Mouse (Mus musculus) adrenal gland (tissue): Measurements from ENCODE around the gene Mpzl1.

Experiments
- intact Hi-C: fragments of 180-260 bp; cut with DNase I; formaldehyde crosslinking; loops from one replicate; pipeline ENCODE4 v1.15.1; 2025

Gene Mpzl1

GRCm38 (mm10) chr1:165658602-165659001, 24.3 kb upstream of the Mpzl1 start:
- intact Hi-C loops: loop anchor here (1.0 to 10.0 kb wide), 2 partner anchors 75 to 274 kb away; no protein-coding TSS in a partner anchor

DNA sequence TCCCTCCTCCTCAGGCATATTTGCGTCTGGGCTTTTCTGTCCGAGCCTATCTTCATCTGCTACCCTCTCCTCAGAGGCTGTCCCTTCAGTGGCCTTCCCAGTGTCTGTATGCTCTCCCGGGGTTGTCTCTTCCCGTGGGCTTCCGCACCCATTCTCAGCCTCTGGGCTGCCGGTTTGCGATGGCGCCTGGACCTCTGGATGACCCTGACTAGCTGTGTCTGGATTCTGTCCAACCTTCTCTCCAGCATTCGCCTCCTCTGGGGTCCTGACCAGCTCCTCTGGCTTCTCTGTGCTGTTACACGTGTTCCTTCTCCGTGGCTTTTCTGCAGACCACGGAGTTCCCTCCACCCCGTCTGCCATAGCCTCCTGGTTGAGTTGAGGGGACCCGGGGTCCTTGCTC, 21.1 kb upstream of the Mpzl1 start:
- intact Hi-C loops: loop anchor here (10.0 kb wide), 1 partner anchor 271 kb away; no protein-coding TSS in a partner anchor

GRCm38 (mm10) chr1:165655022-165655421, 20.7 kb upstream of the Mpzl1 start:
- intact Hi-C loops: loop anchor here (10.0 kb wide), 1 partner anchor 270 kb away; no protein-coding TSS in a partner anchor

DNA sequence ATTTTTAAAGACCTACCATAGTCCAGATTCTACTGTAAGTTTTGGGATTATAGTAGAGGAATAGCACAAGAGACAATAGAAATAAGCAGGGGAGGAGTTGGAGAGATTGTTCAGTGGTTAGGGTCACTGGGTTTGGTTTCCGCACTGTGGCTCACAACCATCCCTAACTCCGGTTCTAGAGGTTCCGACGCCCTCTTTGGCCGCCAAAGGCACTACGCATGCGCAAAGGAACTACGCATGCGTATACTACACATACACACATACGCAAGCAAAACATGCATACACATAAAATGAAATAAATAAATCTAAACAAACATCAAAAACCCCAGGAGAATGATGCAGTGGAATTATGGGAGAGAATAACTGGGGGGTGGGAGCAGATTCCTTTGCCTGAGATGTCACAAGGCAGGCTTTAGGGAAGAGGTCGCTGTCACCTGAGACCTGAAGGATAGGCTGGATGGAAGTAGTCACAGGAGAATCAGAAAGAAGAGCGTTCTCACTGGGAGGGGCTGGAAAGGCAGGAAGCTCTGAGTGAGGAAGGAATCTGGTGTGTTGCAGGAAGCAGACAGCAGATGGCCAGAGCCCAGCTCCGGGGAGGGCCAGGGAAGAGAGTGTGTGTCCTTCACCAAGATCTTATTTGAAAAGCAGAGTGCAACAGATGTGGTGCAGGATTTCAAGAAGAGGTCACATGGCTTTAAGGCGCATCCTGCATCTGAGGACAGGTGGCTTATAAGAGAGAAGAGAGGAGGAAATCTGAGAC, 19.0 kb upstream of the Mpzl1 start:
- intact Hi-C loops: loop anchor here (10.0 kb wide), 1 partner anchor 269 kb away; no protein-coding TSS in a partner anchor

DNA sequence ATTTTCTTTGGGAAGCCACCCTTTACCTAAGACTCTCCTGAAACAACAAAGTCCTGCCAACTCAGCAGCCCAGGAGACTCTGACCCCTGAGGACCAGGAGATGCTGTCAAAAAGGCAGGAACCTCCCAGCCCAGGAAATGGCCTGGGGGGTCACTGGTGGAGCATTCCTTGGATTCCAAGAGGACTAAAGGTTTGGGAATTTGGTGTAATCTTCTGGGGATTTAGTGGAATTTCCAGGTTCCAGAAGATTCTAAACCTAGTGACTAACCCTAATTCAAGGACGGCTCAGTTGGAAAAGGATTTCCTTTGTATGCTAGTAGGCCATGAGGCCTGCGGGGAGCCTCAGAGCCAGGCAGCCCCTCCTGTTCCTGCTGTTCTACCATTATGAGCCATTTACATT, 18.2 kb upstream of the Mpzl1 start:
- intact Hi-C loops: loop anchor here (10.0 kb wide), 1 partner anchor 268 kb away; no protein-coding TSS in a partner anchor

DNA sequence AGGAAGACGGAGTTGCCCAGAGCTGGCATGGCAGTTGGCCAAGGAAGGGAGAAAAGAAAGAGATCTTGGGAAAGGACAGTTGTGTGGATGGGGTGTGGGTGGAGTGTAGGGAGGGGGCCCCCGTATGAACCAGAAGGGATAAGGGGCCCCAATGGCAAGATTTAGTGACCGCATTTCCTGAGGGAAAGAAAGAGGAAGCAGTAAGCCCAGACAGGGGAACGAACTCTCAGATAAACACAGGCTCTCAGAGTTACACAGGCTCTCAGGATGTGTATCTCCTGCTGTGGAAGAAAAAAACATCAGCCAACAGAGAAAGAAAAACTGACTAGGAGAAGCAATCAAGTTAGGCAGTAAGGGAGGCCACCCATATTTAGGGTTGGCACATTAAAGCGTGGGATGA, 16.8 kb upstream of the Mpzl1 start:
- intact Hi-C loops: loop anchor here (10.0 kb wide), 1 partner anchor 266 kb away; no protein-coding TSS in a partner anchor

DNA sequence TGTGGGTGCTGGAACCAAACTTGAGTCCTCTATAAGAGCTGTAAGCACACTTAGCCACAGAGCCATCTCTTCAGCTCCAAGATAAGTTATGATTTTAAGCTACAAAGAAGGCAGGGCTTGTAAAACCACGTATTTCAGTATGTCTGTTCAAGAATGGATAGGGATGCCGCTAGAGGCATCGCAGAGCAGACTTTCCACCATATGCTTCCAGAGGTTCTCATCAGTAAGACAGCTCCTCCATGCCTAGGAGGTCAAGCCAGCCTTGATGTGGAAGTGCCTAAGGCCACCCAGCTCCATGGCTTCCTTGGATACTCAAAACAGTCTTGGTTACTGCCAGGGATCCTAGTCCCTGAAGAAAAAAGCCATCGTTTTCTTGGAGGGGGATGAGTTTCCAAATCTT, 10.8 kb upstream of the Mpzl1 start:
- intact Hi-C loops: no loop called here

DNA sequence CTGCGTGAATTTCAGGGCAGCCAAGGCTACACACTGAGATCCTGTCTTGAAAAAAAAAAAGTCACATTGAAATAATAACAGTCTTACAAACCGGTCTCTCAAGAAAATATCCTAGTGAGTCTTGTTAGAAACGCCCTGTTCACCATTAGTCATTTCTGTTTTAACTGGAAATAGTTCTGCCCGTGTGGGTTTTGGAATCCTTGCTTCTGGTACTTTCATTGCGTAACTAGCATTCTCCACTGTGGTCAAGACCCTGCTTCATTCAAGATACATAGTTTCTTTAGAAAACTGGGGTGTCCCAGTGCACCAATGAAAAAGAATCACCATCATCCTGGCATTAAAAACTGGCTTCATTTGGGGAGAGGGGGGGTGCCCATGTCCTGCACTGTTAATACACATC, 9.4 kb upstream of the Mpzl1 start:
- intact Hi-C loops: no loop called here

DNA sequence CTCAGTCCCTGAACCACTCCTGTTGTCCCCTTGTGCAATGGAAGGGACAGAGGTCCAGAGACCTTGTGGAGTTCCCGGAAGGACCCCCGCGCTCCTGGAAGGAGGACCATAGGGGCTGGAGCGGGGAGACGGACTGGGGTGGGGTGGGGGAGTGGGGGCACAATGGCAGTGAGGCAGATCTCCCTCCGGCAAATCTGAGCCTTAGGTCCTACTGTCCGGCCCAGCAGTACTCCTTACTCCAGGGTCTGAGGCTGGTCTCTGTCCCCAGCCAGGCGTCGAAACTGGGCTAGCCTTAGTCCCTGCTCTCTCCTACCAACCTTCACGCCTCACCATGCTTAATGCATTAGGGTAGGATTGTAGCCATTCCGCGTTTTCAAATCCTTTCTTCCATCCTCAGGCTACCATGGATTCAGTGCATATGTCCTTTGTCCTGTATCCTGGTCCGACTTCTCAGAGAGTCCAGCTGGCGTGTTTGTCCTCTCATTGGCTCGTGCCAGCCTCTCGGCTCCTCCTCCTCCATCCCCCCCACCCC, 8.5 kb upstream of the Mpzl1 start:
- intact Hi-C loops: no loop called here

- intact Hi-C loops: no loop called here
Measured at GRCm38 (mm10) chr1:165641786-165642771, 7.7 kb upstream of the Mpzl1 start.

DNA sequence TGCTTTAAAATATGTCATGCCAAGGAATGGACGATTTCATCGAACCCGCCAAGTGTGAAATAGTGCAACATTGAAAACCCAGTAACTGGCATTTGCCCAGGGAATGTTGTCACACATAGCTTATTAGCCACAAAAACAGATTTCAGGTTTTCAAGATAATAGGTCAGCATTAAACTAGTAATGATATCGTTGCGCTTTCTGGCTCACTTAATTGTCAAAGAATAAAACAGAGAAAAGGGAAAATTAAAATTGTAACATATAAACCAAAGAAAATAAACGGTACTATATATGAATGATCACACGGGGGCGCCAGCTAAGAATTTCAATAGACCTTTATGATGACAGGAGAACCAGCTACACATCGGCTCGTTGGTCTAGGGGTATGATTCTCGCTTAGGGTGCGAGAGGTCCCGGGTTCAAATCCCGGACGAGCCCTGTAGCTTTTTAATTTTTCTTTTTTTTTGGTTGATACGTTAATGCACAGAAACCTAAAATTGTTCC, 7.0 kb upstream of the Mpzl1 start:
- intact Hi-C loops: no loop called here

DNA sequence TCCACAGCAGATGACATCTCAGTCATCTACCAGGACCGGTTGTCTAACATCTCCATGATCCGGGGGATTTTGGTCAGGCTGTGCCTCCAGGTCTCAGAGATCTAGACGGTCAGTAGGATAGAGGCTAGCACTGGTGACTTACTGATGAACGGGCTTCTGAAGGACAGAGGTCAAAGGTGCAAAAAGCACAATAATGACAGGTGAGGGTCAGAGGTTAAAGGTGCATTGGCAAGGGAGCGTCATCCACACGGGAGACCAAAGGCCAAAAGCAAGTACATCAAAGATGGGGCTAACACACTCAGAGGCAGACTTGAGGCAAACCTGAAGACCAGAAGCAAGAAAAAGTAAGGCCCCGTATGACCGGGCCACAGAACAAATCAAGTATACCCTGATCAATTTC, 2.0 kb upstream of the Mpzl1 start:
- intact Hi-C loops: no loop called here

DNA sequence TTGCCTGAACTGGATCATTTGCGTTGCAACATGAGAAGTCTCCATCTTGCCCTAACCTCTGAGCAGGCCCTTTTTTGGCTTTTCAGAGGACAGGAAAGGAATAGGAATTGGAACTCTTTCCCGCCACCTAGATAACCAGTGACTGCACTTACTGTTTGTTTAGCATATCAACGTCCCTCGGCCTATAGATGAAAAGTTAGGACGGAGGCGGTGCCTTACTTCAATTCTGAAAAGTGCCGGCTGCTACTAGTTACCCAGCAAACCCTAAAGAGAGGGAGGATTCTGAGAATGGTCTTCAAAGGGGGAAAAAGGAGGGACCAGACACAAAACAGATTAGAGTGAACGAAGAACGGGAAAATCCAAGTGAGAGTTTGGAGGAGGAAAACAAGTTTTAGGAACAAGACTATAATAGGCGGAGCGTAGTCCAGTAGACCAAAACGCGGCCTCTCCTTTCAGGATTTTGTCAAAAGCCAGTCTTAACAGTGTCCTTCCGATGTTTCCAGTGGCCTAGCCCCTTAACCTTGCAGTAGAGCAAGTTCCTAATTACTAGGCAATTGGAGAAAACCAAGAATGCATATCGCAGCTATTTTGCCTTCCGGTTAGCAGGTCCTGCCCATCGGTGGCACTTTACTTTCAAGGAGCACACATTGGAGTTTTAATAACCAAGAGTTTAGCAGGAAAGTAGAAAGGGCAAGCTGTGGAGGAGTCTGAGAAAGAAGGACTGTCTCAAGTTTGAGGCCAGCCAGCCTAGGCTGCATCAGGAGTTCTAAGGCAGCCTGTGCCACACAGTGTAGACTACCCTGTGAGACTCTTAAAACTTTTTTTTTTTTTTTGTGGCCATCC, 938 bp upstream of the Mpzl1 start:
- intact Hi-C loops: no loop called here

DNA sequence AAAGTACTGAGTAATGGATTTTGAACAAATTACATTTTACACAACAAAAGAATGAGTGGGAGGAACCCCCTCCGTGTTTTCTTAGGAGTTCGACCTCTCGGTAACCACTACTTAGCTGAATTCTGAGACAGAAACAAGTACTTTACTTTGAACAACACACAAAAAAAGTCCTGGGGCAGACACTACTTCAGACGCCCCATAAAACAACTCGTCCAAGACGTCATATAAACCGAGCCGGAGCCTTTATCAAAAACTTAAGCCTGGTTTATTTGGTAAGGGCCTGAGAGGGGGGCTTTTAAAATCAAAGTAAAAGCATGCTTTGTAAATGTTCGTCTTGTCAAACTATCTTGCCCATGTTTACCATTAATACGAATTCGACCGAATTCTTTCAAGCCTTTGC, 993 bp downstream of the Mpzl1 start:
- intact Hi-C loops: no loop called here

GRCm38 (mm10) chr1:165631136-165631535, 3.2 kb downstream of the Mpzl1 start:
- intact Hi-C loops: no loop called here

- intact Hi-C loops: no loop called here
Measured at GRCm38 (mm10) chr1:165629975-165630374, 4.4 kb downstream of the Mpzl1 start.

DNA sequence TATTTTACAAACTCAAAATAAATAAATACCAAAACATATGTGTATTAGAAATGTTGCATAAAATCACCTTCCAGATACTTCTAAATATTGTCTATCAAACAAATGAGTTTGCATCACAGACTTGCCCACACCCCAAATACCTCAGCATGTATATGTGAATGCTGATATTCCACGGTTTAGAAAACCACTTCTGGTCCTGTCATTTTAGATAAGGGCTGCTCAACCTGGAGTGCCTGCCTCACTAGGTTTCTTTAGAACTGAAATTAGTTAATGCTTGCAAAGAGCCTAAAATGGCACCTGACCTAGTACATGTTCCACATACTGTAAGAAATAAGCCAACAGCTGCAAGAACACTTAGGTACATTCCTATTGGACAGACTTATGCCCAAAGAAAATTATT, 5.7 kb downstream of the Mpzl1 start:
- intact Hi-C loops: no loop called here

- intact Hi-C loops: no loop called here
Measured at GRCm38 (mm10) chr1:165625896-165626295, 8.4 kb downstream of the Mpzl1 start.

DNA sequence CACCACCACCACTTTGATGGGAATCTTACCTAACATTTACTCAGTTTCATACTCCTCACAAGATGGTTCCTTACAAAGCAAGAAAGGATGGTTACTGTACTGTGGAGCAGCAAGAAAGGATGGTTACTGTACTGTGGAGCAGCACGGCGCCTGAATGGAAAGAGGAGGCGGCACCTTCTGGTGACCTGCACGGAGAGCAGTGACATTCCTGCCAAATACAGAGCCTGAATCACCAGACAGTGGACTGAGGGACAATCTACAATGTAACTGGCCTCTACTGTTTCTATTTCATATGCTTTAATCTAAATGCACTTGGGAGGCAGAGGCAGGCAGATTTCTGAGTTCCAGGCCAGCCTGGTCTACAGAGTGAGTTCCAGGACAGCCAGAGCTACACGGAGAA, 9.3 kb downstream of the Mpzl1 start:
- intact Hi-C loops: no loop called here

DNA sequence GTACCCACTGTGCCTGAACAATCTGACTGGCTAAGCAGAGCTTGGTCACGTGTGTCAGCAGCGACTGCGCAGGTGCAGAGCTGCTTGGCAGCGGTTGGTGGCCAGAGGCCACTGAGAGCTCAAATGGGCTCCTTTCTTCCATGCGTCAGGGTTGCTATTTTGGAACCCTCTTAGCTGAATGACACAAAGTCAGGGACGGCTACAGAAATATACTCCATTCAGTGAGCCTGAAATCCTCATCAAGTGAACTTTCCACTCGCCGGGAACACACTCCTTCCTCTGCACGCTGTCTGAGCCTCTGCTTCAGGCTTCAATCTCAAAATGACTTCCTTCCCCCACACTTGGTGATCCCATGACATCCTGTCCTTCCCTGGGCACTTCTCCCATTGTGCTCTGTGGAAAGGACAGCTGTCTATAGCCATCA, 16.1 kb downstream of the Mpzl1 start:
- intact Hi-C loops: no loop called here
